Mouse (Mus musculus): Measurements from ENCODE around the gene Rmdn2. TPM values are rescaled to one million over a fixed set of nuclear protein-coding genes. Genes with fewer than 3 reads are reported as not detected.
A peak's percentile ranks its signal among the peaks of the same experiment; 100 is the strongest.

Rmdn2 gene
- polyA plus RNA-seq, 1 experiment from 2014 or later: 12.5 TPM

GRCm38 (mm10) chr17:79711944-79712343, 100.3 kb downstream of the Rmdn2 start:
- H3K36me3 ChIP-seq: no peaks in the 10 kb centered on the region
- H3K9ac ChIP-seq: no peak overlapping the region
- no peak overlapping the region for H3K27ac ChIP-seq
- no peaks in the 10 kb centered on the region for H3K9me3 ChIP-seq
- peaks cover 33% of the 10 kb centered on the region for H3K4me1 ChIP-seq
- no peak for ATAC-seq (ENCODE audit: low FRiP score, low read depth)
- peak overlapping the region; percentile 47; the same call in 1 of the 2 replicates for H3K4me3 ChIP-seq
- WGBS: 12% methylated on average over 6 of the region's 6 CpGs
- H3K27me3 ChIP-seq: peaks cover 68% of the 10 kb centered on the region
- H3K4me2 ChIP-seq (replicated peaks): peak overlapping the region; percentile 86; the same call in 1 of the 2 replicates

- H3K9ac ChIP-seq: no peak overlapping the region
- H3K4me1 ChIP-seq: peaks cover 33% of the 10 kb centered on the region
- no peak for ATAC-seq (ENCODE audit: low FRiP score, low read depth)
- H3K9me3 ChIP-seq: 0 out of 2 replicates have a peak, but pooled peaks cover 3% of the 10 kb centered on the region
- H3K27ac ChIP-seq: no peak overlapping the region
- 4% methylated on average over 9 of the region's 9 CpGs for WGBS
- H3K27me3 ChIP-seq: peaks cover 74% of the 10 kb centered on the region
- H3K4me2 ChIP-seq (replicated peaks): peak overlapping the region; percentile 86
- peak overlapping the region; percentile 47 for H3K4me3 ChIP-seq
- no peaks in the 10 kb centered on the region for H3K36me3 ChIP-seq
Observed at GRCm38 (mm10) chr17:79712536-79712935, 100.9 kb downstream of the Rmdn2 start.

GRCm38 (mm10) chr17:79713276-79713642, 101.6 kb downstream of the Rmdn2 start:
- Histone ChIP-seq H3K27ac (no peak overlapping the region), H3K27me3 (peaks cover 77% of the 10 kb centered on the region), H3K36me3 (no peaks in the 10 kb centered on the region), H3K4me2 (replicated peaks) (peak overlapping the region; percentile 86), H3K4me1 (peaks cover 33% of the 10 kb centered on the region), H3K9me3 (0 out of 2 replicates have a peak, but pooled peaks cover 3% of the 10 kb centered on the region), H3K9ac (peak overlapping the region; percentile 50), H3K4me3 (peak overlapping the region; percentile 47)
- no peak for ATAC-seq (ENCODE audit: low FRiP score, low read depth)
- WGBS: 0% methylated on average over 24 of the region's 24 CpGs

- no peak for ATAC-seq (ENCODE audit: low FRiP score, low read depth)
- Histone ChIP-seq H3K4me2 (replicated peaks) (peak overlapping the region; percentile 86), H3K9ac (peak overlapping the region; percentile 50), H3K4me1 (peaks cover 33% of the 10 kb centered on the region), H3K27ac (no peak overlapping the region), H3K36me3 (no peaks in the 10 kb centered on the region), H3K4me3 (peak overlapping the region; percentile 47), H3K9me3 (0 out of 2 replicates have a peak, but pooled peaks cover 3% of the 10 kb centered on the region), H3K27me3 (peaks cover 80% of the 10 kb centered on the region)
- WGBS: under 1% methylated on average over 63 of the region's 63 CpGs
Observed at GRCm38 (mm10) chr17:79713643-79714367, 102.1 kb downstream of the Rmdn2 start.

GRCm38 (mm10) chr17:79714368-79714895, 102.8 kb downstream of the Rmdn2 start:
- Histone ChIP-seq H3K4me1 (peaks cover 33% of the 10 kb centered on the region), H3K27me3 (peaks cover 84% of the 10 kb centered on the region), H3K27ac (no peak overlapping the region), H3K9ac (peak overlapping the region; percentile 51; the same call in 1 of the 2 replicates), H3K4me3 (peak overlapping the region; percentile 47), H3K4me2 (replicated peaks) (peak overlapping the region; percentile 86), H3K36me3 (no peaks in the 10 kb centered on the region), H3K9me3 (0 out of 2 replicates have a peak, but pooled peaks cover 3% of the 10 kb centered on the region)
- under 1% methylated on average over 16 of the region's 16 CpGs for WGBS
- ATAC-seq (ENCODE audit: low FRiP score, low read depth): no peak

GRCm38 (mm10) chr17:79714931-79715637, 103.4 kb downstream of the Rmdn2 start, which contains the start of gene Cyp1b1:
TSS of gene Cyp1b1 (minus strand) at chr17:79715061.
- H3K9ac ChIP-seq: peak within 1 kb of the TSS; percentile 51
- peak; percentile 41 for ATAC-seq (ENCODE audit: low FRiP score, low read depth)
- H3K4me2 ChIP-seq (replicated peaks): peak within 1 kb of the TSS; percentile 86
- no peak within 1 kb of the TSS for H3K27ac ChIP-seq
- H3K4me1 ChIP-seq: peaks cover 33% of the 10 kb centered on the region
- H3K36me3 ChIP-seq: no peaks in the 10 kb centered on the region
- under 1% methylated on average over 31 of the region's 31 CpGs for WGBS
- H3K4me3 ChIP-seq: peak within 1 kb of the TSS; percentile 47
- peaks cover 77% of the 10 kb centered on the region for H3K27me3 ChIP-seq
- H3K9me3 ChIP-seq: 0 out of 2 replicates have a peak, but pooled peaks cover 3% of the 10 kb centered on the region

- Histone ChIP-seq H3K4me2 (replicated peaks) (peak overlapping the region; percentile 86), H3K9ac (peak overlapping the region; percentile 51), H3K9me3 (0 out of 2 replicates have a peak, but pooled peaks cover 3% of the 10 kb centered on the region), H3K36me3 (no peaks in the 10 kb centered on the region), H3K27me3 (peaks cover 72% of the 10 kb centered on the region), H3K4me1 (peaks cover 33% of the 10 kb centered on the region), H3K27ac (no peak overlapping the region), H3K4me3 (peak overlapping the region; percentile 47)
- ATAC-seq (ENCODE audit: low FRiP score, low read depth): peak; percentile 79
- WGBS: under 1% methylated on average over 38 of the region's 42 CpGs
Observed at GRCm38 (mm10) chr17:79715649-79716143, 104.0 kb downstream of the Rmdn2 start.

- no peak for ATAC-seq (ENCODE audit: low FRiP score, low read depth)
- Histone ChIP-seq H3K9me3 (0 out of 2 replicates have a peak, but pooled peaks cover 3% of the 10 kb centered on the region), H3K36me3 (no peaks in the 10 kb centered on the region), H3K4me3 (no peak overlapping the region), H3K9ac (no peak overlapping the region), H3K4me1 (no peaks in the 10 kb centered on the region), H3K4me2 (replicated peaks) (no peak overlapping the region), H3K27ac (no peak overlapping the region), H3K27me3 (peaks cover 54% of the 10 kb centered on the region)
- 80% methylated on average over 7 of the region's 7 CpGs for WGBS
Observed at GRCm38 (mm10) chr17:79720681-79721080, 109.0 kb downstream of the Rmdn2 start.

GRCm38 (mm10) chr17:79726613-79727012, 115.0 kb downstream of the Rmdn2 start:
- ATAC-seq (ENCODE audit: low FRiP score, low read depth): no peak
- Histone ChIP-seq H3K4me3 (no peak overlapping the region), H3K27me3 (peaks cover 66% of the 10 kb centered on the region), H3K36me3 (no peaks in the 10 kb centered on the region), H3K9ac (no peak overlapping the region), H3K4me1 (peaks cover 28% of the 10 kb centered on the region), H3K9me3 (no peaks in the 10 kb centered on the region), H3K27ac (no peak overlapping the region), H3K4me2 (replicated peaks) (no peak overlapping the region)
- WGBS: 77% methylated on average over 5 of the region's 5 CpGs

GRCm38 (mm10) chr17:79728053-79728584, 116.5 kb downstream of the Rmdn2 start:
- 0 out of 2 replicates have a peak overlapping the region, but pooled peaks have one; percentile 28 for H3K27ac ChIP-seq
- H3K9me3 ChIP-seq: no peaks in the 10 kb centered on the region
- peaks cover 72% of the 10 kb centered on the region for H3K27me3 ChIP-seq
- H3K4me3 ChIP-seq: peak overlapping the region; percentile 27
- H3K36me3 ChIP-seq: no peaks in the 10 kb centered on the region
- ATAC-seq (ENCODE audit: low FRiP score, low read depth): no peak
- H3K4me2 ChIP-seq (replicated peaks): peak overlapping the region; percentile 52
- WGBS: 13% methylated on average over 14 of the region's 14 CpGs
- peaks cover 39% of the 10 kb centered on the region for H3K4me1 ChIP-seq
- 0 out of 2 replicates have a peak overlapping the region, but pooled peaks have one; percentile 0 for H3K9ac ChIP-seq

- Histone ChIP-seq H3K36me3 (no peaks in the 10 kb centered on the region), H3K27ac (no peak overlapping the region), H3K4me2 (replicated peaks) (peak overlapping the region; percentile 52), H3K9ac (0 out of 2 replicates have a peak overlapping the region, but pooled peaks have one; percentile 0), H3K4me1 (peaks cover 46% of the 10 kb centered on the region), H3K4me3 (peak overlapping the region; percentile 27), H3K27me3 (peaks cover 74% of the 10 kb centered on the region), H3K9me3 (no peaks in the 10 kb centered on the region)
- WGBS: 7% methylated on average over 16 of the region's 16 CpGs
- ATAC-seq (ENCODE audit: low FRiP score, low read depth): peak; percentile 81
Observed at GRCm38 (mm10) chr17:79728585-79729503, 117.2 kb downstream of the Rmdn2 start.
